Mouse (Mus musculus) cortical plate, adult 2 months (tissue): Measurements from ENCODE around the gene Lrrc41.

Experiments
- CTCF ChIP-seq: fragments of 200-500 bp; IDR thresholded peaks from 2 replicates; pipeline ENCODE4 v1.5.1; 2011; ENCODE audit warnings: mild to moderate bottlenecking, control low read depth, low read length; ENCODE audit not compliant: insufficient read depth; ENCODE audit errors: extremely low read depth
- POLR2A ChIP-seq: fragments of 200-500 bp; IDR thresholded peaks from 2 replicates; pipeline ENCODE4 v1.6.1; 2011; ENCODE audit warnings: mild to moderate bottlenecking, low read length, control low read depth; ENCODE audit not compliant: insufficient read depth; ENCODE audit errors: extremely low read depth

GRCm38 (mm10) chr4:116070116-116070515 is 5.0 kb upstream of the Lrrc41 start:
- TF ChIP-seq POLR2A = no peak
- no peak for TF ChIP-seq CTCF
